Mouse (Mus musculus) spleen, postnatal 14 days (tissue): ENCODE measurements at regions not wholly inside any gene's neighbourhood (a gene's known extent, or its start where the extent isn't known, plus 50 kb on each side); places are given as distances from the start of the nearest gene placed in this dataset.

Experiments used
- DNase-seq, 2 experiments: peaks; one replicate each; pipeline ENCODE4 v3.0.0; 2021 to 2022; ENCODE audit warnings: low spot score in 2 of 2

DNA sequence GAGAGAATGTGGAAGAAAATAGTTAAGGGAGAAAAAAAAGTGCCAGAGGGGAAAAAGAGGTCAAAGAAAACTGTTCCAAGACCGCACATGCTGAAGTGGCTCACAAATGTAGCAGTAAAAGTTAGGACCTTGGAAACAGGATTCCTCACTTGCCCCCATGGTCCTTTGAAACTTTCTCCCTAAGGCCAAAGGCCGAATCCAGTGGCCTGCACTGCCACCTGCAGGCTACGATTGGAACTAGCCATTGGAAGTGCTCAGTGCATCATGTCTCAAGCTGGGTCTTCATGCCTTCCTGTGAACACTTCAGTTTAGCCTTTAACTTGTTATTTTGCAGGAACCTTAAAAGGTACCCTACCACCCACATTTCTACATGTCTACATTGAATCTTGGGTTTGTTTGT lies 56.3 kb upstream of the Mctp2 start:
- DNase-seq: peak; percentile 40 to 63

DNA sequence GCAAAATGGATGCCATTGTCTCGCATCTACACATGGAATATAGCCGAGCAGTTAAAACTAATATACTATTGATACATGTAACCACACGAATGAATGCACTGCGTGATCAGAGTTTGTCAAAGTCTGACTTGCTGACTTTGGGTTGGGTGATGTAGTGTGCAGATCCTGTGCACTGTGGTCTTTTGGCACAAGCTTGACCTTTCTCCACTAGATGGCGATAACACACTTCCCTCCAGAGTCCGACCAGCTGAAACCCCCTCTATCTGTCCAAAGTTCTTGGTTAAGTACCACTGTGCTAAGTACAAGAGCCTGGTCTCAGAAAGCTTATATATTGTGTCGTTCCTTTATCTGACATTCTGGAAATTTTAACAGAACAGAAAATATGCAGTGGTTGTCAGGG lies 84.9 kb upstream of the Mctp2 start:
- no peak for DNase-seq

DNA sequence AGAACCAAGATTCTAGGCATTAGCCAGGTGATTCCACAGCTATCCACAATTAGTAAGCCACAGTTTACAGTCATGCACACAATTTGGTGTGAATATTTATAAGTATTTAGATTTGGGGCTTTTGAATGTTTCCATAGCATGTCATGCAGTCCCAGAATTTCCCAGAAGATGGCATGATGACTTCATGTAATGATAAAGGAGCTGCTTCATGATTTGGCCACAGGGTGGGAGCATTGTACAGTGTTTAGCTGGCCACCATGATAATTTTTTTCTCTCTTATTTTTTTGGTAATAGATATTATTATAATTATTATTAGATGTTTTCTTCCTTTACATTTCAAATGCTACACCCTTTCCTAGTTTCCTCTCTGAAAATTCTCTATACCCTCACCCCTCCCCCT lies 93.6 kb upstream of the Mctp2 start:
- peak in 1 of 2 experiments; percentile 3 for DNase-seq

DNA sequence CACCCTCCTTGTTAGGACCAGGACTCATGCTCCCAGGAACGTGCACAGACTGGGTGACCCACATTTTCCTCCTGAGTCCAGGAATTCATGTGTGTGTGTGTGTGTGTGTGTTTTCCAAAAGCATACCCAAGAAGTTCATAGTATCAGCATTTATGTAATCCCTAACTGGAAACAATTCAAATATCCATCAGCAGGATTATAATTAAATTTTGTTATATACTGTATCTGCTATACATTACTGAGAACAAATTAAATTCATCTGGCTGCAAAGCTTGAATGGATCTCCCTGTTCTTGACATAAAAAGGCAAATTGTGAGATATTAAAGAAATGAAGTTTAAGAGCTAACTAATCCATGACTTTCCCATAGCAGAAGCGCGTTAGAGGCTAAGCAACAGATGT lies 99.7 kb upstream of the Mctp2 start:
- no peak for DNase-seq

DNA sequence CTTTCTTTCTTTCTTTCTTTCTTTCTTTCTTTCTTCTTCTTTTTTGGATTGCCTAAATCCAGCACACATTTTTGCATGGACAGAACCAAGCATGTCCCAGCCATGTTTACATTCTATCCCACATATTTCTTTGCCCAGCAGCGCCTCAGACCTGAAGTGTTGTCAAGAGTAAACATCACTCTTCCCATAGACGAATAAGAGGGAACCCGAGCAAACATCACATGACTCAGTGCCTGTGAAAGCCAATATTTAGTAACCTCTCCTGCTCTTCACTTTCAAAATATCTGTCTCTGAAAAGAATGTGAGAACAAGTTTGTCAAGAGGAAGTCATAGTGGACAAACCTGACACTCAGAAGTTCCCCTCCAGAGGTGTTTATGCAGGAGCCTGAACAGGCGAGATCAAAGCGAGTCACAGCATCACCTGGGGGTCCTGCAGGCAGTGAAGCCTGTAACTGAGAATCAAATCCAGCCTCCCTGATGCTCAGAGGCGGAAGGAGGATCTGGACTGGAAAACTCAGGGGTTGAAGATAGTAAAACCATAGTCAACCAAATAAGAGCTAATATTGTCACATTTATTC lies 102.1 kb upstream of the Mctp2 start:
- no peak for DNase-seq

DNA sequence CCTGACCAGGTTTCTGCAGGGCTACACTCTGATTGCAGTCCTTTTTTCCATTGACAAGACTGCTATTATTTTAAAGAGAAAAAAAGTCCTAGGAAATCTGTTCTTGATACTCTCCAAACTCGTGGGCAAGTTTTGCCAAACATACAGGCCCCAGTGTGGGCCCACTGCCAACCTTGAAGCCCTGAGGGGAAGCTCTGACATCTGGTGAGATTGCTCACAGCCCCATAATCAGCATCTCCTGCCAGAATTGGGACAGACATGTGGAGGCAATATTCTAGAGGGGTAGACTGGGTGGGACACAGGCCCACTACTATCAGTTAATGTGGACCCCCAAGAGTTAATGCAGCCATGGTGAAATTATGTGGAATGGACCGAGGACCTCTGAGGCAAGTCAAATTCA lies 132.1 kb upstream of the Mctp2 start:
- no peak for DNase-seq

DNA sequence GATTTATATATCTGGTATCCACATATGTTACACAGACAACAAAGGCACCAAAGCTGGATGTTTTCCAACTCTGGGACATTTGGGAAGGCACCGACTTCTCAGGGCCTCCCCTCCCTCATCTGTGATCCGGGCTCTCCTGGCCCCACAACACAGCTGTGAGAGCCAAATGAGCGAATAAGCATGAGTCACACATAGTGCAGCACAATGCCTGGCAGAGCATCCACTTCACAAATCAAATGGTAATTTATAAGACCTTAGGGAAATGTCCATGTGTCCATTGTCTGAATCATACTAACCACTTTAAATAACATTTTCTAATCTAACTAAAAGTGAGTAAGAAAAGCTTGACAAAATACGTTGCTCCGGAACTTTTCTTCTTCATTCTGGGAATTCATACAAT lies 135.6 kb upstream of the Mctp2 start:
- no peak for DNase-seq

DNA sequence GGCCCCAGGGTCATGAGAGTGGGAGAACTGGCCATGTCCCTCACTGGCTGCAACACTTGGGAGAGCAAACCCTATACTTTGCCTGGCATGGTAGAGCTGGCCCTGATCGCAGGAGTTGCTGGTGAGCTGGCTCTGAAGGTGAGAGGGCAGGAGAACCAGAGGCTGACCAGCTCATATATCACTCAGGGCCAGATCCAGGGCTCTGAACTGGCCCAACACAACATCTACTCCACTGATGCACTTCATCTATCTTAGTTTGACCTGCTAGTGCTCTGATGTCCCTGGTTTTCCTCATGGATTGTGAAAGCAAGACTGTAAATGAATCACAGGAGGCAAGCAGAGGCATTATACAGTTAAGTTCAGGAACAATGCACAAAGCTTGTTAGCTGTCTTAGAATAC lies 137.6 kb upstream of the Mctp2 start:
- DNase-seq: no peak

DNA sequence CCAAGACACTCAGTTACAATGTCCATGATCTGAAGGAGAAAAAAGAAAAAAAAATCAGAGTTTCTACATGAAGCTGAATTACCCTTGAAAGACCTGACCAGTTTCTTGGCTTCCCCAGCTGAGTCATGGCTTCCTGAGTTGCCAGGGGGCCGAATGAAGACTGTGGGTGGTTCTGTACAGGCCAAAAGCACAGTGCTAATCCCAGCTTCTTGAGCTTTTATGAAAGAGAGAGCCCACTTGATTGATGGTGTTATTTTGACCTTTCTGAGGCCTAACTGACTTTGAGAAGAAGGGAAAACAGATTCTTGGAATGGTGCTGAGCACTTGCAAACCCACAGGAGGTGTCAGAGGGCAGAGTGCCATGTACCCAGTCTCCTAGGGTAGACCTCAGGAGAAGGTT lies 138.4 kb upstream of the Mctp2 start:
- no peak for DNase-seq

DNA sequence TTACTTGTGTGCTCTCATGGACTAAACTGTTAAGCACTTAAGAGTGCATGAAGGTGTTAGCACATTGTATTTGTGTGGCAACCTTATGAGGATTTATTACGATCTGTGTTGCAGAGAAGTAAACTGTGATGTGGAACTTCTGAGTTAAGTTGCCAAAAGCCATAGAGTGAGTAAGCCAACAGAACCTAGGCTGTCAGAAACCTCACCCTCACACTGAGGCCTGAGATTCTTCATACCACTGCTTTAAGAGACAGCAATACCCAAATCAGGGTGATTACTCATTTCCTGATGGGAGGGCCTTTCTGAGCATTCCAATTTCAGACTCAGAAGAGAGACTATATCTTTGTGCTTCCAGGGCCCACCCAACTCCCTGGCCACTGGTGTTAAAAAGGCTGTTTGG lies 140.5 kb upstream of the Mctp2 start:
- DNase-seq: no peak

DNA sequence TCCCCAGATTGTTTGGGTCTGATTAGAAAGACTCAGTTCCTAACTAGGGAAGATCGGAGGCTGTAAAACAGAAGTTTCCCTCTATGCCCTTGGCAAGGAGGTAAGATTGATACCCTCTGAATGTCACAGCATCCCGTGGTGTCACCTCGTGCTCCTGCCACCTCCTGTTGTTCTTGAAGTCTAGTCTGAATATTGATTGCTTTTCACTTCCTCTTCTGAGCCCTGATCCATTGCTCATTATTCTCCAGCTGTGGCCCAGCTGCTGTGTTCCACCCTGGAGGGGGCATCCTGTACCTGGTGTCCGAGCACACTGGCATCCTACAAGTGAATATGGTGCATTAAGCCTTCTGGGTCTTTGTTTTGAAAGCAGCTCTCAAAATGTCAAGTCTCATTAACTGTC lies 156.6 kb upstream of the Mctp2 start:
- DNase-seq: no peak

DNA sequence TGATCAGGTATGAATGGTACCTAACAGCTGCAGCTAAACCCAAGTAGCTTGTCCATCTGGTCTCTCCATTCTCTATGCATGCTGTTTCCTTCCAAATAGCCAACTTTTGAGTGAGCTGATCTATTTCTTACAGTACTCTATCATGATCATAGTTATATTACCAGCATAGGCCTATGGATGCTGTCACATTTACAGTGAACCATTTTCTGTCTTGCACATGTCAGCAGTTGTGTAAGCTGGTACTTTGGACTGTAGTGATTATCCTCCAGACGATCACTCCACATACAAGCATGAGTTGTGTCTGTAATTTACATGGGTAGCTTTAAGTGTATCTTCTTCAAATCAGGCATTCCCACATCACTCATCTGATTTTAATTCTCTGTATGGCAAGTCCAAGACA lies 158.2 kb upstream of the Mctp2 start:
- no peak for DNase-seq

DNA sequence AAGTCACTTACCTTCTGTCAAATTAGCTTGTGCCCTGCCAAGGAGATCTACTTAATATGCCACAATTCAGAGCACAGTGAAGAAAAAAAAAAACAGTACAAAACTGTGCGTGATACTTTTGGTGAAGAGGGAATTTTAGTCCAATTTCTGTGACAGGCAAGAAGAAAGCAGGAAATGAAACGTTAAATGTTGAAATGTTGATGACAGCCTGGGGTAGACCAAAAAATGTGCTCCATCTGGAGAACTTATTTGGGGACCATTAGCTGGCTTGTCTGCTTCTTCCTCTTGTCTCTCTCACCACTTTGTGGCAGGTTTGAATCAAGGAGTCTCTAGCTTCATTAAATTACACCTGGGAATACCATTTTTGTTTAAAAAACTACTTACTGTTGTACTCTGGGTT lies 163.3 kb upstream of the Mctp2 start:
- no peak for DNase-seq

DNA sequence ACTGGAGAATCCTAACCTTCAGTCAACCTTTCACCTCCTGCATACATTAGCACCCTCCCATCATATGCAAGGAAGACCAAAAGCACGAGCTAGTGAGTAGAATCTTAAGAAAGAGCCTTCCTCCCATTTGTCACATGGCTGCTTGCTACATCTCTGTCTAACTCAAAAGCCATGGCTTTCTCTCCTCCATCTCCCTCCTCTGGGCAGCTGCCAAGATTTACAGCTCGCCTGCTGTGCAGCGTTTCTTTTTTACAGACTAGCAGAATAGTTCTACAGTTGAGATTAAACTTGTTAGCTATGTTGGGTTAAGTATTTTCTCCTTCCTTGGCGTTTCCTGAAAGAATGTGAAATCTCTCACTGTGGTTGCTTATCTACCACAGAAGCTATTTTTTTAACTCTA lies 168.3 kb upstream of the Mctp2 start:
- no peak for DNase-seq

DNA sequence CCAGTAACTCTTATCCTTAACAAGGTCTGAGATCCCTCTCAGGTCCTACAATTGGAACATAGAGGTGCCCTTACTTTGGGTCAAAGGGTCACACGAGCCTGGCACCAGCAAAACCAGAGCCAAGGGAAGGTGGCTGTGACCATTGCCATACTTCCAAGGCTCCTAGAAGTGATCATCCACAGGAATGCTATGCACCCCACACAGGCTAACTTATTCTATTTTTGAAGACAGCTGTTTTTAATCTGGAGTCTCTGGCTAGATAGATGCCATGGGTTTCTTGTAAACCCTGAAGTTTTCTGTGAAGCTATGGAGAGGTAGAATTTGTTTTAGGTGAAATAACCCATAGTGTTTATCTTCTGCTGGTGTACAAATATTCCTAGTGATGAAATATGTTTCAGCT lies 172.5 kb upstream of the Mctp2 start:
- no peak for DNase-seq

DNA sequence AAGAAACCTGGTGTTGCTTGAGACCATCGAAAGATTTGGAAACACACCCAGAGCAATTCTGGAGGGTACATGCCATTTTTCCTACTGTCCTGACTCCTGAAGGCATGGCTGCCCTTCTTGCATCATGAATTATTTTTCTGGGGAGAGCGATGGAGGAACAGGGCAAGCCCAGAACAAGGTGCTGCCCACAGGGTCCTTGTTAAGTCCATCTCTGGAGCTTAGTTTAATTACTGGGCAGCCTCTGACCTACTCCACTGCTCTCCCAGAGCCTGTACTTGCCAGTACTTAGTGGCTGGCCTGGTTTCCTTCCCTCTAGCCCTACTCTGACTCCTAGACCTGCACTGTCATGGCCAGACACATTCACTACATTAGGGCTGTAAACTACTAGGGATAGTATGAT lies 174.9 kb upstream of the Mctp2 start:
- DNase-seq: no peak

DNA sequence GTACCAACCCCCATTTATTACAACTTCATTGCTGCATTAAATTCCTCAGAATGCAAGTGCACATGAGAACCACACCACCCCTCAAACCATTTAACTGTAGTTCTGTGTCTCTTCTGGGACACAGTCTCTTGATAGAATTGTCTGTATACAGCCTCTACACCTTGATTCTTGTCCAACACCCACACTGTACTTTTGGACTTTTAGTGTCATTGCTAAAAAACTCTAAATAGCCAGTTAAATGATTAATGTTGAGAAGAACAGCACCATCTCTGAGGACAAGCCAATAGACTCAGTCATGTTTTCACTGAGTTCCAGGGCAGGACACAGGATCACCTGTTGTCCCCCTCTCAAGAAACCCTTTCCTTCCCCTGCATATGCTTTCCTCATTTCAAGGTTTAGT lies 183.8 kb upstream of the Mctp2 start:
- DNase-seq: no peak

DNA sequence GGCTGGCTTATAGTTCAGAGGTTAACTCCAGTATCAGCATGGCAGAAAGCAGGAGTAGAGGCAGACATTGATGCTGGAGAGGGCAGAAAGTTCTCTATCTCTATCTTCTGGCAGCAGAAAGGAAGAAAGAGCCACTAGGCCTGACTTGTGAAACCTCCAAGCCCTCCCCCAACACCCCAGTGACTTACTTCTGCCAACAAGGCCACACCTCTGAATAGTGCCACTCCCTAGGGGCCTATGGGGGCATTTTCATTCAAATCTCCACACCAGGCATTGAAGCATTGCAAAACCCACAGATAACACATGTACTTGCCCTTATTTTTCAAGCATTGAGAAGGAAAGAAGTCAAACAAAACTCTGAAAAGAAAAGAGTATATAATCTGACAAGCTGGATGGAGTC lies 186.9 kb upstream of the Mctp2 start:
- DNase-seq: no peak

DNA sequence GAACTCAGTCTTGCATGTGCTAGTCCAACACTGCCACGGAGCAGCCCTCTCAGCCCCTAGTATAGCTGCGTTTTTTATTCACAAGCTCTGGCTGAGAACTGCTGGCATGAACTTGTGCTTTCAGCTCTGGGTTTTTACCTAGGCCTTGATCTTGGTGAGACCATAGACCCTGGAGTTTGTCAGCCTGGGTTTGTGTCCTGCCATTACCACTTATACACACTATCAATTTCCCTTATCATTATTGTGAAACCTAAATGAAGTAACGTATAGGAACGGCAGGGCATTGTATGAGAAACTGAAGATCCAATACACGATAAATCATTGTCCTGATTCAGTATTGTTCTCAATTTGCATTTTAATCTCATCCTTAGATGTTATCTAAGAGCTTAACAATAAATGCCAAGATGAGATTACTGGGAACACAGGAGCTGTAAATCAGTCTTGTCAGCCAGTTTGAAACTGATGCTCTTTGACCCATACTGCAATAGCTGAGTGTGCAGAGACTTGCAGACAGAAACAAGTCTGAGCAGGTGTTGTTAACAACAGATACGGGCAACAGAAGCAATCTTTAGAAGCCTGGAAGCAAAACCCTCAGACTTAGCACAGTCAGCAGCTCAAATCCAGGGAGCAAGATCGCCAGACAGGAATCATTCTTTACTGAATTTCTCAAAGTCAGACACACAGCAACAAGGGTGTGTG lies 190.7 kb upstream of the Mctp2 start:
- DNase-seq: no peak

DNA sequence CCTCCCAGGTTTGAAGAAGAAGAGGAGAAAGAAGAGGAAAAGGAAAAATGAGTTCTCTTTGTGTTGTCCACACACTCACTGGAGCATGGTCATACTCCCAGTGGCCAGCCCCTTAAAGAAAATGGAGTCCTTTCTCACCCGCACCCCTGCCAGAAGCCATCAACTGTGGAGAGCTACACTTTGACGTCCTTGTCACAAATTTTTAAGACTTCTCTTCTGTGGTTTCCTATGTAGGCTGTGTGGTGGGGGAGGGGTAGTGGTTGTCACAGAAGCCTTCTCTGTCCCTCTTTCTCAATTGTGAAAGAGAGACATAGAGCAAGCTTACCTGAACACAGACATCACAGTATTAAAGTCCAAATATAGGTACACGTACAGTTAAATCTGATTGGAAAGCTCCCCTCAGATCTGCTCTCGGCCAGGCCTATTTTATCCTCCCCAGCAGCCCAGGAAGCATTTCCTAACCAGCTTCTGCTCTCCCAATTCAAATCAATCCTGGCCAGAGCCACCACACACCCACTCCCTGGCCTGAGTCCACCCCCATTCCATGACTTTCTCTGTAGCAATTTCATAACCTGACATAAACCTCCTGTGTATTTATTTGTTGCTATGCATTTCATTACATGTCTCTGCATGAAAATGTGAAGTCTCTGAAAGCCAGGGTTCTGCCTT lies 192.3 kb upstream of the Mctp2 start:
- no peak for DNase-seq

DNA sequence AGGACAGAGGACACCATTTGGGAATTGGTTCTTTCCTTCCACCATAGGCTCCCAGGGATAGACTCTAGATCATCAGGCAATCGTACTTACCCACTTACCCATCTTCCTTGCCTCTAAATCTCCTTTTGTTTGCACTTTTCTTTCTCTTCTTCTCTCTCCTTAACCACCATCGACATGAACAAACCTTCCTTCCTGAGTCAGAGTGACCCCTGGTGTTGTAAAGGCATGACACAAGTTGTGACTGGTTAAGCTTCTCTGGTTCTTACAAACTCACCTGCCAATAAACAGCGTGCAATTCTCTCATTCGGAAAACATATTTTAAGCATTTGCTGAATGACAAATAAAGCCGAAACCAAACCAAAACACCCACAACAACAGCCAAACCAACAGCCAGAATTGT lies 193.4 kb upstream of the Mctp2 start:
- no peak for DNase-seq

DNA sequence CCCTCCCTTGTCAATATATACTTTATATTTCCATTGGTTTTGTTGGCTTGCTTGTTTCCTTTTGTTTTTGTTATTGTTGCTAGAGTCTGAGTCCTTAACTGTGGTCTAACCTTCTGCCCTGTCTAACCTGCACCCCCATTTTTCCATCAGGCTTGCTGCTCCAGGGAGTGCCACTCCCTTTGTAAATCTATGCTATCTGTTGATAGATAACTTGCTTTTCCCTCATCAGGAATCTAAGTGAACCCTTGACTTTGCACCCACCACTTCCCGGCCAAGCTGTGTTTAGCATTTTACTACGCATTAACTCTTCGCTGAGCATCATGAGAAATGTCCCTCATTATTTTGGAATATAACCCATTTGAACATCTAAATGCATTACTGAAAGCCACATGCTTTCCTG lies 193.8 kb upstream of the Mctp2 start:
- DNase-seq: no peak

DNA sequence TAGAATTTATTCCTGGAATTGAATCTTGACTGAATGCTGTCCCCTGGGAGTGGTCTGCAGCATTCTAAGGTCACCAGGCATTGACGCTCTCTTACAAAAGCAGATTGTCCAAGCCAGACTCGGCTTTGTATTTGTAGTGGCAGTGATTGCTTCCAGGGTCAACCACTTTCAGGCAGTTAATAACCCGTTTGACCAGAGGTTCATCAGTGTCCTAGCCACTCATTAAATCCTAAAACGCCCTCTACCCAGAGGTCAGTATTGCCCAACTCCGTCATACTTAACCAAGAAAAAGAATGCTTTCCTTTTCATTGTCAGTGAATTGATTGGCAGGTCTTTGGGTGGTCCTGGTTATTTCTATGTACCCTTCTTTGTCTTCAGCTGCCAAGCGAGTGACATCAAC lies 194.6 kb upstream of the Mctp2 start:
- no peak for DNase-seq

DNA sequence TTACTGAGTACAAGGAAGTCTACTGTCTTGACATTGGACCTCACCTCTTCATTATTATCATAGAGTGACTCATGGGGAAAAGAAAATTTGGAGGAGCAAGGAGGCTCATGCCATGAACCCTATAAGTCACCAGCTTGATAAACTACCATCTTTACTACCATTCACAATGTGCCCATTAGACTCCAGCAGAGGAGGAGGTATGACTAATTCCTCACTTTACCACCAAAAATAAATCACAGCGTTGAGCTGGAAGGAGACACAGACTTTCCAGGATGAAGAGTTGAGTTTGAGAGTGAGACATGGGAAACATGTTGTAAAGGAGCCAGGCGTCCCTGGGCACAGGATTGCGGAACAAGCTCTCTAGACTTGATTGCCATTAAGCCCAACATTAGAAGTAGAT lies 195.0 kb upstream of the Mctp2 start:
- DNase-seq: no peak
